Mouse (Mus musculus) spleen, adult 2 months (tissue): ENCODE results near the gene Gpr108. TPM values are rescaled to one million over a fixed set of nuclear protein-coding genes. Genes with fewer than 3 reads are reported as not detected.
A peak's percentile ranks its signal among the peaks of the same experiment; 100 is the strongest.

ENCODE experiments used
- DNase-seq, 2 experiments: peaks; one replicate each; pipeline versions ENCODE4 v3.0.0 to v3.0.0-alpha.2; 2012 to 2021; ENCODE audit warnings: low spot score in 2 of 2, low read depth in 1 of 2
- H3K27ac ChIP-seq: fragments of 200-500 bp; 2 replicates; pipeline ENCODE4 v1.5.1; 2012; ENCODE audit warnings: low read length, inconsistent platforms; ENCODE audit not compliant: insufficient read depth
- H3K27me3 ChIP-seq: fragments of 200-500 bp; 2 replicates; pipeline ENCODE4 v1.6.1; 2012; ENCODE audit warnings: mild to moderate bottlenecking, moderate library complexity, low read length, inconsistent platforms; ENCODE audit not compliant: control insufficient read depth, insufficient read depth
- H3K36me3 ChIP-seq: fragments of 200-500 bp; 2 replicates; pipeline ENCODE4 v1.6.1; 2012; ENCODE audit warnings: mild to moderate bottlenecking, low read length, inconsistent platforms; ENCODE audit not compliant: control insufficient read depth, insufficient read depth
- H3K4me1 ChIP-seq: fragments of 200-500 bp; 2 replicates; pipeline ENCODE4 v1.6.1; 2011; ENCODE audit warnings: inconsistent platforms; ENCODE audit not compliant: control insufficient read depth, insufficient read depth, insufficient read length
- H3K4me3 ChIP-seq: fragments of 200-500 bp; 2 replicates; pipeline ENCODE4 v1.5.1; 2011; ENCODE audit warnings: mild to moderate bottlenecking, inconsistent platforms; ENCODE audit not compliant: insufficient read depth, insufficient read length; ENCODE audit errors: extremely low read depth
- CTCF ChIP-seq: fragments of 200-500 bp; IDR thresholded peaks from 2 replicates; pipeline ENCODE4 v1.5.1; 2011; ENCODE audit warnings: mild to moderate bottlenecking, inconsistent platforms; ENCODE audit not compliant: insufficient read depth, insufficient read length, insufficient replicate concordance; ENCODE audit errors: extremely low read depth
- POLR2A ChIP-seq: fragments of 200-500 bp; IDR thresholded peaks from 2 replicates; pipeline ENCODE4 v1.6.1; 2011; ENCODE audit warnings: low read depth, low read length, inconsistent platforms
- WGBS: fragments of 180-500 bp; shearing (Covaris S2); methylation state at CpG from one replicate; pipeline ENCODE4 v1.1.7; 2018; 5-methylcytosine and 5-hydroxymethylcytosine counted together
- polyA plus RNA-seq: library from polyadenylated mRNA; depleted of rRNA; stranded (reverse); fragments of >200 nt; gene quantifications from 2 replicates; pipeline ENCODE4 v1.2.3, GENCODE M21; 2012

The Gpr108 gene
- polyA plus RNA-seq, 1 experiment: 38.5 TPM

DNA sequence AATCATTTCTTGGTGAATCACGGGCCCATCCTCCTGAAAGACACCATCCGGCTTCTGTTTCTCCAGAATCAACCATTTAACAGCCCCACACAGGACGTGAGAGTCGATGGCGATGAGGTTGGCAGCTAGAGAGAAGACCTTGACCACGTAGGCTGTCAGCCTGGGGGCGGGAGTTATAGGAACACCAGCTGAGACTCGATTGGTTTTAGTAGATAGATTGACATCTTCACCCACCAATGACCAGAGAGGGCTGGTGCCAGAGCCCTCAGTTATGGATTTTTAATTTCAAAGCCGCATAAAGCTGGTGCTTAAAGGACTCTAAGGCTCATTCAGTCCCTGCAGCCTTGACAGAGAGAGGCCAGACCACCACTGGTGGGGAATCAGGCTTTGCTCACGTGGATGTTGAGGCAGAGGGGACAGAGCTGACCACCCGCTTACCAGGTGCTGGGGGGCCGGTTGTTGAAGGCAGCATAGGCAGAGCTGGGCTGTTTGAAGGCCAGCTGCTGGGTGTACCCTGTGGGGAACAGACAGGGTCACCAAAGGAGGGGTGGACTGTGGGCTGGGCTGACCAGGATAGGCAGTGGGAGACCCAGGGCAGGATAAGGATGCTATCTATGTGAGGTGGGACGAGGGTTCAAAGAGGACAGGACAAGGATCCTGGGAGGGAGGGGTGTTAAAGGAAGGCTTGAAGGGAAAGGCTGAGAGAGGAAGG is 33.4 kb downstream of the Gpr108 start:
- Histone ChIP-seq H3K4me3 (no peak overlapping the region), H3K27me3 (no peaks in the 10 kb centered on the region), H3K4me1 (no peaks in the 10 kb centered on the region), H3K36me3 (no peaks in the 10 kb centered on the region), H3K27ac (no peak overlapping the region)
- WGBS: 59% methylated on average over 13 of the region's 13 CpGs
- TF ChIP-seq POLR2A (no peak), CTCF (no peak)
- no peak for DNase-seq

DNA sequence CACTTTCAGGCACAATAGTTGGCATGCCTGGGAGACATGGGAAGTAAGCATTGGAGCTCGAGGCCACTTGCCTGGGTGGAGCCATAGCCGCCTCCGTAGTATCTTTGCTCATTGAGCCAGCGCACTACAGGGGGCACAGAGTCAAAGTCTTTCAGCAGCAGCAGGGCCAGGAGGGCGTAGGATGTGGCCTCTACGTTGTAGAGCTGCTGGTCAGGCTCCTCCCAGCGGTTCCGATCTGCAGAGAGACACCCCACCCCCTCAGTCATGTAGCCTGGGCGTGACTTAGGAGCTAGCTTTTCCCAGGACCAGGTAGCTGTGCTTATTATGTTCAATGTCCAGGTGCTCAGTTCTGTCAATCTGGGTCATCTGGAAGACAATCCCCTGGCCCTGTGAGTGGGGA is 36.7 kb downstream of the Gpr108 start:
- TF ChIP-seq POLR2A (no peak), CTCF (no peak)
- H3K4me1 ChIP-seq: no peaks in the 10 kb centered on the region
- 85% methylated on average over 9 of the region's 9 CpGs for WGBS
- no peak overlapping the region for H3K27ac ChIP-seq
- no peaks in the 10 kb centered on the region for H3K27me3 ChIP-seq
- no peaks in the 10 kb centered on the region for H3K36me3 ChIP-seq
- no peak overlapping the region for H3K4me3 ChIP-seq
- no peak for DNase-seq

DNA sequence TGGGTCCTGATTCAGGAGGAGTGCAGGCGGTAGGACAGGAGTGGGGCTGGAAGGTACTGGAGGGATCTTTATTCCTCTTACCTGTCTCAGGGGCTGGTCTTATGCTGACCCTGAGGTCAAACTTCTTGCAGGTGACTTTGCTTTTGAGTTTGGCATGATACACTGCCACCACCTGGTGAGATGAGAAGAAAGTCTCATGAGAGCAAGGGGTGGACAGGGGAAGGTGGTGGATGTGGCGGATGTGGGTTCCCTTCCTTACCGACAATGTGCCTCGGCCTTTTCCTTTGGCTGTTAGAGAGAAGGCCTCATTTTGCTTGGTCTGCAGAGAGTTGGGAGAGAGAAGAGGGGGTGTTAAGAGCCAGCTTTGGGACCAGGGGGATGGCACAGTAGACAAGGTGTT is 38.9 kb downstream of the Gpr108 start:
- 25% methylated on average over 4 of the region's 4 CpGs for WGBS
- Histone ChIP-seq H3K4me3 (no peak overlapping the region), H3K36me3 (no peaks in the 10 kb centered on the region), H3K27ac (no peak overlapping the region), H3K4me1 (no peaks in the 10 kb centered on the region), H3K27me3 (no peaks in the 10 kb centered on the region)
- TF ChIP-seq POLR2A (no peak), CTCF (peak; percentile 30; the same call in 1 of the 2 replicates)
- DNase-seq: peak in 1 of 2 experiments; percentile 27

DNA sequence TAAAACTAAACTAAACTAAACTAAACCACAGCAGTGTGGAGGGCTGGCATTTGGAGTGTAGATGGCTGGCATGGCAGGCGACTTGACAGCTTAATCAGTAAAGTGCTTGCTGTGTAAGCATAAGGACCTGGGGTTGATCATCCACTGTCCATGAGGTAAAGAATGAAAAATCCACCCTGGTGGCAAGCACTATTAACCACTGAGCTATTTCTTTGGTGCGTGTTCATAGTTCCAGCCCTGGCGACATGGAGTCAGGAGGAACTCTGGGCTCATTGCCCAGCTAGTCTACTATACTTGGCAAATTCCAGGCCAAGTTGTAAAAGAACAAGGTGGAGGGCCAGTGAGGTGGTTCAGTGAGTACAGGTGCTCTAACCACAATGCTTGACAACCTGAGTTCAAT is 40.3 kb downstream of the Gpr108 start:
- no peaks in the 10 kb centered on the region for H3K4me1 ChIP-seq
- no peak for TF ChIP-seq POLR2A
- TF ChIP-seq CTCF: no peak
- no peaks in the 10 kb centered on the region for H3K36me3 ChIP-seq
- no peaks in the 10 kb centered on the region for H3K27me3 ChIP-seq
- DNase-seq: no peak
- no peak overlapping the region for H3K27ac ChIP-seq
- H3K4me3 ChIP-seq: no peak overlapping the region
- 88% methylated on average over 3 of the region's 3 CpGs for WGBS

DNA sequence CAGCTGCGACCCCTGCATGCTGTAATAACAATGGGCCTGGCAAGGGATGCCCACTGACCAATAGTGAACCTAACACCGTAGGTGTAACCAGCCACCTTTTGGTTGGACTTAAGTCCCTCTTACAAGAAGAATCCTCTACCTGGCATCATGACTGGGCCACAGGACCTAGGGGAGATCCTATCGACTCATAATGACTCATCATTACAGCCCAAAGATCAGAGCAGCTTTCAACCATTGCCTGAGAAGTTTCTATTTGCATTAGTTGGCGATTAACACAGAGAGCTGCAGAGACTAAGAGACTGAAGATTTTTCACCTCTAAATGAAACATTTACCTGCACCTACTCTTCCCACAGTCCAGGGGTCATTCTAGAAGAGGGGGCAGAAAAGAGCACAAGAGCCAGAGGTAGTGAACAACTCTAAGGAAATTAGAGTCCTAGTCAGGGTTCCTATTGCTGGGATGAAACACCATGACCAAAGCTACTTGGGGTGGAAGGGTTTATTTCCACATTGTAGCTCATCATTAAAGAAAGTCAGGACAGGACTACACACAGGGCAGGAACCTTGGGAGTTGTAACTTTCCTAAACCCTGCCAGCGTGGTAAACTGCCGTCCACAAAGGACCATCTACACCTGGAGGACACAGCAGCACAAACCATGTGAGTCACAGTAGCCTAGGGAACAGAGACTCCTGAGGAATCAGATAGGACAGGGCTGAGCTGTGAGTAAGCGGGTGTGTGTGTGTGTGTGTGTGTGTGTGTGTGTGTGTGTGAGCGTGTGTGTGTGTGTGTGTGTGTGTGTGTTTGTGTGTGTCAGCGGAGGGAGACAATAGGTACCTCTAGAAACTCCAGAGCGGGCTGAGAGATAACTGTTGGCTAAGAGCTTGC is 46.2 kb downstream of the Gpr108 start:
- Histone ChIP-seq H3K4me1 (no peaks in the 10 kb centered on the region), H3K27ac (no peak overlapping the region), H3K4me3 (no peak overlapping the region), H3K36me3 (no peaks in the 10 kb centered on the region), H3K27me3 (no peaks in the 10 kb centered on the region)
- no peak for DNase-seq
- WGBS: 76% methylated on average over 10 of the region's 10 CpGs
- TF ChIP-seq POLR2A: no peak
- TF ChIP-seq CTCF: no peak

GRCm38 (mm10) chr17:57198252-57198651 is 50.0 kb downstream of the Gpr108 start:
- 50% methylated on average over 3 of the region's 3 CpGs for WGBS
- Histone ChIP-seq H3K36me3 (no peaks in the 10 kb centered on the region), H3K4me1 (no peaks in the 10 kb centered on the region), H3K27ac (no peak overlapping the region), H3K27me3 (no peaks in the 10 kb centered on the region), H3K4me3 (no peak overlapping the region)
- no peak for TF ChIP-seq CTCF
- no peak for TF ChIP-seq POLR2A
- DNase-seq: no peak

DNA sequence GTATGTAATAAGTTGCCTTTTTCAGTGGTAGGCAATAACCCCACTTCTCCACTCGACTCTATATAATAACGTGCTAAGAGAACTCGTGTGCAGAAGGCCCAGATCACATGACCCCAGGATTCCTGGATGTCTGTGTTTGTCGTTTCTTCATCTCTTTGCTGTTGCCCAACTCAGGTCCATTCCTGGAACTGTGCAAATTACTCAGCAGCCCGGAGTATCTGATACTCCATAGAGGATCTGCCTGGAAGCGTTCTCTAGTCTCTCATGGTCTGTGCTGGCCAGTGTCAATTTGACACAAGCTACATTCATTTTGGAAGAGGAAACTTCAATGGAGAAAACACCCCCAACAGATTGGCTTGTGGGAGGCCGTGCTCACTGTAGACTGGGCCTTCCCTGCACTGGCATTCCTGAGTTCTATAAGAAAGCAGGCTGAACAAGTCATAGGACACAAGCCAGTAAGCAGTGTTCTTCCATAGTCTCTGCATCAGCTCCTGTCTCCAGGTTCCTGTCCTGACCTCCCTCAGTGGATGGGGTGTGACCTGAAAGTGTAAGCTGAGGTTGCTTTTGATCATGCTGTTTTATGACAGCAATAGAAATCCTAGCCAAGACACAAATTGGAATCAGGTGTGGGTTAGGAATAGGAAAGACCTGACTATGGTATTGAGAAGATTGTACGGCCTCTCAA is 52.8 kb downstream of the Gpr108 start:
- no peaks in the 10 kb centered on the region for H3K4me1 ChIP-seq
- H3K4me3 ChIP-seq: no peak overlapping the region
- no peaks in the 10 kb centered on the region for H3K27me3 ChIP-seq
- no peak for DNase-seq
- TF ChIP-seq POLR2A: no peak
- no peak for TF ChIP-seq CTCF
- H3K36me3 ChIP-seq: no peaks in the 10 kb centered on the region
- H3K27ac ChIP-seq: no peak overlapping the region
- 86% methylated on average over 8 of the region's 8 CpGs for WGBS
